Comparison of ENCODE assay signal across 23 mouse cellular contexts in genomic region chr6:143957063-143957462, GRCm38 (mm10).
DNase-seq lines count a peak whose midpoint lies in the region; ATAC-seq lines count a peak whose summit lies in the region.
"Had no signal": no experiment of that assay in that cellular context is flagged by ENCODE, and none has a peak within 500 bp of the region (broad histone marks: within the 10 kb centered on the region; RNA-seq: fewer than 3 reads in every experiment).

No protein-coding gene starts in this region.

- no peaks in the 10 kb centered on the region for H3K27me3 ChIP-seq in forebrain, embryonic 11.5 days (ENCODE audit: control insufficient read depth, insufficient read depth, low read length)
- H3K27me3 ChIP-seq in liver, embryonic 11.5 days (replicated peaks; ENCODE audit: control insufficient read depth, insufficient read depth, low read length), result no peaks in the 10 kb centered on the region
- H3K27me3 ChIP-seq: heart, embryonic 13.5 days; hindbrain, embryonic 12.5 days; hindbrain, embryonic 15.5 days had no signal

- no peak overlapping the region for H3K9ac ChIP-seq in forebrain, embryonic 11.5 days (ENCODE audit: low read length)
- no peak overlapping the region for H3K9ac ChIP-seq in liver, embryonic 11.5 days (ENCODE audit: low read depth, low read length)
- H3K9ac ChIP-seq: forebrain, postnatal 0 days; heart, embryonic 13.5 days; hindbrain, embryonic 12.5 days; hindbrain, embryonic 15.5 days had no signal

- peak; percentile 68 for ATAC-seq in activated CD4-positive, CD25-positive, alpha-beta regulatory T cell, adult 4 months
- no peak for ATAC-seq in forebrain, embryonic 11.5 days (replicated peaks; ENCODE audit: low FRiP score)
- ATAC-seq in liver, embryonic 11.5 days (replicated peaks; ENCODE audit: low FRiP score), result no peak
- ATAC-seq: forebrain, embryonic 14.5 days; forebrain, postnatal 0 days; intestine, embryonic 16.5 days had no signal

- 90% methylated on average over 5 of the region's 5 CpGs for WGBS in forebrain, embryonic 11.5 days
- WGBS in liver, embryonic 11.5 days, result 75% methylated on average over 5 of the region's 5 CpGs

- DNase-seq in 3T3-L1 (ENCODE audit: low read depth, low spot score), result peak; percentile 8
- peak; percentile 63 for DNase-seq in CD4-positive, CD25-positive, alpha-beta regulatory T cell, adult 2 months (ENCODE audit: low read depth, low spot score)
- DNase-seq in naive thymus-derived CD4-positive, alpha-beta T cell, adult 2 months (ENCODE audit: low read depth), result peak; percentile 30
- no peak for DNase-seq in urinary bladder, postnatal 10 days (ENCODE audit: low spot score)
- DNase-seq in forebrain, embryonic 11.5 days (ENCODE audit: low spot score), result no peak
- DNase-seq in liver, embryonic 11.5 days (ENCODE audit: low spot score), result no peak
- DNase-seq: adrenal gland, postnatal 10 days; adrenal gland, postnatal 36 days; cerebellum, adult 18-20 months; cerebellum, adult 9-10 months; cerebellum, postnatal 14 days; forebrain, postnatal 0 days; gastrocnemius, adult 2 months; gastrocnemius, postnatal 25 days; heart, adult 2 months had no signal

- H3K4me2 ChIP-seq in forebrain, embryonic 11.5 days (ENCODE audit: low read depth, low read length, severe bottlenecking), result no peak overlapping the region
- H3K4me2 ChIP-seq in liver, embryonic 11.5 days, result no peak overlapping the region
- H3K4me2 ChIP-seq: heart, embryonic 13.5 days; hindbrain, embryonic 12.5 days; hindbrain, embryonic 15.5 days had no signal

- H3K27ac ChIP-seq in forebrain, embryonic 11.5 days (ENCODE audit: low read depth, low read length), result no peak overlapping the region
- no peak overlapping the region for H3K27ac ChIP-seq in liver, embryonic 11.5 days (ENCODE audit: low read depth, low read length)
- H3K27ac ChIP-seq: forebrain, embryonic 10.5 days; gastrocnemius, adult 2 months; heart, adult 2 months; heart, embryonic 10.5 days; heart, embryonic 13.5 days; hindbrain, embryonic 12.5 days; hindbrain, embryonic 15.5 days had no signal

- no peaks in the 10 kb centered on the region for H3K9me3 ChIP-seq in forebrain, embryonic 11.5 days (ENCODE audit: control insufficient read depth, low read length)
- no peaks in the 10 kb centered on the region for H3K9me3 ChIP-seq in liver, embryonic 11.5 days (ENCODE audit: control insufficient read depth, low read length)
- H3K9me3 ChIP-seq: forebrain, embryonic 10.5 days; heart, embryonic 10.5 days; heart, embryonic 13.5 days; hindbrain, embryonic 12.5 days; hindbrain, embryonic 15.5 days had no signal

- no peaks in the 10 kb centered on the region; the same call in 1 of the 2 replicates for H3K36me3 ChIP-seq in forebrain, embryonic 11.5 days (ENCODE audit: control insufficient read depth, insufficient read depth, low read length)
- no peaks in the 10 kb centered on the region for H3K36me3 ChIP-seq in liver, embryonic 11.5 days (ENCODE audit: control insufficient read depth, insufficient read depth, low read length)
- H3K36me3 ChIP-seq: heart, embryonic 10.5 days; hindbrain, embryonic 15.5 days had no signal

- H3K4me1 ChIP-seq in forebrain, embryonic 11.5 days (replicated peaks; ENCODE audit: control insufficient read depth, insufficient read depth, low read length), result no peaks in the 10 kb centered on the region
- no peaks in the 10 kb centered on the region for H3K4me1 ChIP-seq in liver, embryonic 11.5 days (replicated peaks; ENCODE audit: control insufficient read depth, insufficient read depth, low read length)
- H3K4me1 ChIP-seq: heart, embryonic 10.5 days; heart, embryonic 13.5 days; hindbrain, embryonic 12.5 days; hindbrain, embryonic 15.5 days had no signal

- H3K4me3 ChIP-seq in forebrain, embryonic 11.5 days (ENCODE audit: low read depth, low read length), result no peak overlapping the region
- H3K4me3 ChIP-seq in liver, embryonic 11.5 days (ENCODE audit: low read depth, low read length), result no peak overlapping the region
- H3K4me3 ChIP-seq: forebrain, embryonic 10.5 days; gastrocnemius, adult 2 months; heart, adult 2 months; heart, embryonic 10.5 days; heart, embryonic 13.5 days; hindbrain, embryonic 12.5 days; hindbrain, embryonic 15.5 days had no signal

Comparison
In these comparisons a context has a peak if more than half of its experiments do, and no peak if none do; other contexts are left out.
1. DNase-seq: peak in 3T3-L1 (single experiment), CD4-positive, CD25-positive, alpha-beta regulatory T cell, adult 2 months (single experiment) and naive thymus-derived CD4-positive, alpha-beta T cell, adult 2 months (single experiment); none in urinary bladder, postnatal 10 days (single experiment), forebrain, embryonic 11.5 days (single experiment) and liver, embryonic 11.5 days (single experiment).